In genomic region chr12:84487324-84488056, GRCm38 (mm10) we compare ENCODE assay signal across 9 mouse cellular contexts. TPM values are rescaled to one million over a fixed set of nuclear protein-coding genes. Genes with fewer than 3 reads are reported as not detected.
DNase-seq lines count a peak whose midpoint lies in the region; ATAC-seq and TF ChIP-seq lines count a peak whose summit lies in the region.
"Had no signal": no experiment of that assay in that cellular context is flagged by ENCODE, and none has a peak within 500 bp of the region (broad histone marks: within the 10 kb centered on the region; RNA-seq: fewer than 3 reads in every experiment).

No protein-coding gene starts in this region.

- H3K36me3 ChIP-seq in intestine, embryonic 14.5 days (ENCODE audit: control insufficient read depth, insufficient read depth, low read length): no peaks in the 10 kb centered on the region
- H3K36me3 ChIP-seq in intestine, postnatal 0 days (ENCODE audit: control insufficient read depth, insufficient read depth): no peaks in the 10 kb centered on the region; the same call in 1 of the 2 replicates
- peaks cover 4% of the 10 kb centered on the region; the same call in 1 of the 2 replicates for H3K36me3 ChIP-seq in kidney, embryonic 15.5 days
- H3K36me3 ChIP-seq in midbrain, embryonic 15.5 days (replicated peaks): no peaks in the 10 kb centered on the region

- no peak overlapping the region for H3K27ac ChIP-seq in intestine, embryonic 14.5 days (ENCODE audit: low read depth)
- H3K27ac ChIP-seq in intestine, postnatal 0 days (ENCODE audit: low read depth, low read length): no peak overlapping the region
- H3K27ac ChIP-seq in kidney, embryonic 15.5 days: no peak overlapping the region
- peak overlapping the region; percentile 2; the same call in 1 of the 2 replicates for H3K27ac ChIP-seq in midbrain, embryonic 15.5 days
- H3K27ac ChIP-seq: limb, embryonic 15.5 days had no signal

- WGBS in intestine, embryonic 14.5 days: 14% methylated on average over 8 of the region's 8 CpGs
- WGBS in intestine, postnatal 0 days: 14% methylated on average over 8 of the region's 8 CpGs
- 15% methylated on average over 8 of the region's 8 CpGs for WGBS in kidney, embryonic 15.5 days
- WGBS in midbrain, embryonic 15.5 days: 17% methylated on average over 8 of the region's 8 CpGs

- H3K4me3 ChIP-seq in intestine, embryonic 14.5 days (ENCODE audit: low read depth, low read length): no peak overlapping the region
- no peak overlapping the region for H3K4me3 ChIP-seq in intestine, postnatal 0 days (ENCODE audit: low read depth, low read length)
- H3K4me3 ChIP-seq in kidney, embryonic 15.5 days (replicated peaks): no peak overlapping the region
- no peak overlapping the region for H3K4me3 ChIP-seq in midbrain, embryonic 15.5 days
- H3K4me3 ChIP-seq: limb, embryonic 15.5 days had no signal

- H3K4me2 ChIP-seq in intestine, embryonic 14.5 days (ENCODE audit: low read length): no peak overlapping the region
- no peak overlapping the region for H3K4me2 ChIP-seq in intestine, postnatal 0 days (replicated peaks; ENCODE audit: low read depth)
- no peak overlapping the region for H3K4me2 ChIP-seq in kidney, embryonic 15.5 days
- 0 out of 2 replicates have a peak overlapping the region, but pooled peaks have one; percentile 3 for H3K4me2 ChIP-seq in midbrain, embryonic 15.5 days
- H3K4me2 ChIP-seq: limb, embryonic 15.5 days had no signal

- no peaks in the 10 kb centered on the region for H3K9me3 ChIP-seq in intestine, embryonic 14.5 days (ENCODE audit: control insufficient read depth, low read length)
- no peaks in the 10 kb centered on the region for H3K9me3 ChIP-seq in intestine, postnatal 0 days (ENCODE audit: control insufficient read depth)
- H3K9me3 ChIP-seq in kidney, embryonic 15.5 days (replicated peaks): no peaks in the 10 kb centered on the region
- no peaks in the 10 kb centered on the region for H3K9me3 ChIP-seq in midbrain, embryonic 15.5 days
- H3K9me3 ChIP-seq: limb, embryonic 15.5 days had no signal

- no peak for TF ChIP-seq CTCF in intestine, postnatal 0 days (IDR thresholded peaks at IDR 0.05; ENCODE audit: low read depth)

- H3K4me1 ChIP-seq in intestine, embryonic 14.5 days (replicated peaks; ENCODE audit: control insufficient read depth, insufficient read depth, low read length): peaks cover 14% of the 10 kb centered on the region
- peaks cover 9% of the 10 kb centered on the region; the same call in 1 of the 2 replicates for H3K4me1 ChIP-seq in intestine, postnatal 0 days (replicated peaks; ENCODE audit: control insufficient read depth, insufficient read depth, low read length)
- peaks cover 12% of the 10 kb centered on the region for H3K4me1 ChIP-seq in kidney, embryonic 15.5 days
- peaks cover 9% of the 10 kb centered on the region; the same call in 1 of the 2 replicates for H3K4me1 ChIP-seq in midbrain, embryonic 15.5 days

- DNase-seq in intestine, embryonic 14.5 days (ENCODE audit: low spot score): peak; percentile 60
- peak; percentile 12 for DNase-seq in gastrocnemius, postnatal 10 days
- DNase-seq in ovary, postnatal 10 days (ENCODE audit: low spot score): no peak
- no peak for DNase-seq in frontal cortex, postnatal 36 days (ENCODE audit: low spot score in 2 of 2)
- DNase-seq in yolk sac, embryonic 10.5 days (ENCODE audit: low spot score): no peak

- H3K27me3 ChIP-seq in intestine, embryonic 14.5 days (replicated peaks; ENCODE audit: control insufficient read depth, insufficient read depth, low read length): no peaks in the 10 kb centered on the region
- no peaks in the 10 kb centered on the region for H3K27me3 ChIP-seq in intestine, postnatal 0 days (replicated peaks; ENCODE audit: control insufficient read depth, insufficient read depth, low read length)
- H3K27me3 ChIP-seq in kidney, embryonic 15.5 days: no peaks in the 10 kb centered on the region
- H3K27me3 ChIP-seq in midbrain, embryonic 15.5 days (replicated peaks): 0 out of 2 replicates have a peak, but pooled peaks cover 6% of the 10 kb centered on the region
- H3K27me3 ChIP-seq: limb, embryonic 15.5 days had no signal

- no peak for ATAC-seq in intestine, embryonic 14.5 days (replicated peaks; ENCODE audit: low FRiP score, low TSS enrichment, low read depth)
- no peak for ATAC-seq in intestine, postnatal 0 days
- 0 out of 2 replicates have a peak, but pooled peaks have one; percentile 15 for ATAC-seq in kidney, embryonic 15.5 days (replicated peaks; ENCODE audit: low FRiP score)
- peak; percentile 82 for ATAC-seq in midbrain, embryonic 15.5 days (replicated peaks)

- no peak overlapping the region for H3K9ac ChIP-seq in intestine, embryonic 14.5 days (ENCODE audit: low read length)
- no peak overlapping the region for H3K9ac ChIP-seq in intestine, postnatal 0 days (ENCODE audit: low read depth, low read length)
- no peak overlapping the region for H3K9ac ChIP-seq in kidney, embryonic 15.5 days
- no peak overlapping the region for H3K9ac ChIP-seq in midbrain, embryonic 15.5 days
- H3K9ac ChIP-seq: limb, embryonic 15.5 days had no signal

RNA-seq across cellular contexts. Expression of gene Lin52, which starts 36.3 kb away (rescaled TPM):
- polyA plus RNA-seq in intestine, embryonic 14.5 days (2014; fragmentation: Nextera tagmentation; extraction: Ambion mirVana): 18.0 and 18.2 TPM in 2 replicates
- polyA plus RNA-seq in intestine, postnatal 0 days (2015; fragmentation: Nextera tagmentation; extraction: Ambion mirVana): 7.9 and 8.0 TPM in 2 replicates
- 1 to 10 TPM; 4.9 to 5.6 TPM for total RNA-seq in gastrocnemius, postnatal 10 days (2021)
- 23.2 and 23.4 TPM in 2 replicates for polyA plus RNA-seq in kidney, embryonic 15.5 days (2015; fragmentation: Nextera tagmentation; extraction: Ambion mirVana)
- polyA plus RNA-seq in midbrain, embryonic 15.5 days (2015; fragmentation: Nextera tagmentation; extraction: Ambion mirVana): 33.7 and 35.1 TPM in 2 replicates

RNA-seq across cellular contexts. Expression of gene Aldh6a1, which starts 36.7 kb away (rescaled TPM):
- polyA plus RNA-seq in intestine, embryonic 14.5 days (2014; fragmentation: Nextera tagmentation; extraction: Ambion mirVana): 29.5 and 33.1 TPM in 2 replicates
- polyA plus RNA-seq in intestine, postnatal 0 days (2015; fragmentation: Nextera tagmentation; extraction: Ambion mirVana): 13.5 and 15.4 TPM in 2 replicates
- 10 to 100 TPM; 32.1 to 34.1 TPM for total RNA-seq in gastrocnemius, postnatal 10 days (2021)
- 60.7 and 62.8 TPM in 2 replicates for polyA plus RNA-seq in kidney, embryonic 15.5 days (2015; fragmentation: Nextera tagmentation; extraction: Ambion mirVana)
- polyA plus RNA-seq in midbrain, embryonic 15.5 days (2015; fragmentation: Nextera tagmentation; extraction: Ambion mirVana): 29.7 and 30.8 TPM in 2 replicates

Comparison
In these comparisons a context has a peak if more than half of its experiments do, and no peak if none do; other contexts are left out.
1. ATAC-seq: peak in kidney, embryonic 15.5 days (single experiment) and midbrain, embryonic 15.5 days (single experiment); none in intestine, embryonic 14.5 days (single experiment) and intestine, postnatal 0 days (single experiment).
2. DNase-seq: peak in intestine, embryonic 14.5 days (single experiment) and gastrocnemius, postnatal 10 days (single experiment); none in ovary, postnatal 10 days (single experiment), frontal cortex, postnatal 36 days (0 of 2) and yolk sac, embryonic 10.5 days (single experiment).